Mouse (Mus musculus) CH12.LX (cell line): ENCODE data around the gene Tgfbr3l. TPM values are rescaled to one million over a fixed set of nuclear protein-coding genes. Genes with fewer than 3 reads are reported as not detected.

Experiments used
- DNase-seq: peaks from one replicate; pipeline ENCODE4 v3.0.0-alpha.2; 2013; ENCODE audit errors: extremely low read depth
- H3K27ac ChIP-seq: 2 replicates; pipeline ENCODE4 v1.5.1; 2012; ENCODE audit warnings: low read depth, mild to moderate bottlenecking, control low read depth, moderate library complexity; ENCODE audit not compliant: insufficient read depth
- H3K27me3 ChIP-seq: replicated peaks from 2 replicates; pipeline ENCODE3; 2012; ENCODE audit warnings: inconsistent platforms
- H3K36me3 ChIP-seq, 2 experiments: replicated peaks in 1 of 2; 2 replicates each; pipeline versions ENCODE3 to v1.6.1; 2012; ENCODE audit warnings: inconsistent platforms in 1 of 2, low read length in 1 of 2, mild to moderate bottlenecking in 1 of 2, mixed read lengths in 1 of 2, moderate library complexity in 1 of 2; ENCODE audit not compliant: control insufficient read depth in 1 of 2, insufficient read depth in 1 of 2
- H3K4me1 ChIP-seq, 2 experiments: 2 replicates each; pipeline ENCODE4 v1.6.1; 2012; ENCODE audit warnings: inconsistent platforms in 1 of 2, moderate library complexity in 1 of 2; ENCODE audit not compliant: insufficient read depth in 2 of 2, control insufficient read depth in 1 of 2
- H3K4me2 ChIP-seq: 2 replicates; pipeline ENCODE4 v1.6.1; 2012; ENCODE audit warnings: low read depth, mild to moderate bottlenecking, control low read depth; ENCODE audit not compliant: poor library complexity, insufficient read depth, severe bottlenecking
- H3K4me3 ChIP-seq, 3 experiments: fragments of 150-350 bp in 1 of 3; sonication (generic) in 1 of 3; replicated peaks in 1 of 3; 2 replicates each; pipeline versions ENCODE3 to v1.5.1; 2011 to 2012; ENCODE audit warnings: low read depth in 2 of 3, low read length in 2 of 3, mild to moderate bottlenecking in 2 of 3, moderate library complexity in 2 of 3, control low read depth in 1 of 3, improper control_type of control experiment in 1 of 3, inconsistent platforms in 1 of 3, mixed read lengths in 1 of 3; ENCODE audit not compliant: poor library complexity in 1 of 3
- H3K79me2 ChIP-seq: replicated peaks from 2 replicates; pipeline ENCODE4 v1.6.1; 2012; ENCODE audit warnings: mild to moderate bottlenecking, moderate library complexity; ENCODE audit not compliant: control insufficient read depth, poor library complexity, insufficient read depth, severe bottlenecking; ENCODE audit errors: extremely low read depth
- H3K9ac ChIP-seq: 2 replicates; pipeline ENCODE4 v1.6.1; 2012; ENCODE audit warnings: low read depth, mild to moderate bottlenecking, control low read depth, moderate library complexity; ENCODE audit not compliant: insufficient read depth
- H3K9me3 ChIP-seq: replicated peaks from 2 replicates; pipeline ENCODE3; 2012; ENCODE audit warnings: low read length, inconsistent platforms, mixed read lengths
- BHLHE40 ChIP-seq: IDR thresholded peaks from 2 replicates; pipeline ENCODE4 v1.6.1; 2011; ENCODE audit warnings: mild to moderate bottlenecking, low read depth, low read length, improper control_type of control experiment
- CHD1 ChIP-seq: IDR thresholded peaks from 2 replicates; pipeline ENCODE4 v1.6.1; 2012; ENCODE audit warnings: low read depth, low read length, improper control_type of control experiment, inconsistent platforms
- CHD2 ChIP-seq: IDR thresholded peaks from 2 replicates; pipeline ENCODE4 v1.6.1; 2011; ENCODE audit warnings: low read length, improper control_type of control experiment
- E2F4 ChIP-seq: IDR thresholded peaks from 2 replicates; pipeline ENCODE4 v1.6.1; 2011; ENCODE audit warnings: low read depth, low read length, improper control_type of control experiment; ENCODE audit not compliant: insufficient replicate concordance
- ELF1 ChIP-seq: IDR thresholded peaks from 2 replicates; pipeline ENCODE4 v1.6.1; 2014; ENCODE audit warnings: low read depth, mild to moderate bottlenecking, inconsistent platforms, low read length, improper control_type of control experiment
- EP300 ChIP-seq: IDR thresholded peaks from 2 replicates; pipeline ENCODE4 v1.6.1; 2011; ENCODE audit warnings: low read length, improper control_type of control experiment
- HCFC1 ChIP-seq: IDR thresholded peaks from 2 replicates; pipeline ENCODE4 v1.6.1; 2012; ENCODE audit warnings: low read depth, mild to moderate bottlenecking, inconsistent platforms, low read length, improper control_type of control experiment
- JUN ChIP-seq: IDR thresholded peaks from 2 replicates; pipeline ENCODE4 v1.6.1; 2011; ENCODE audit warnings: low read depth, mild to moderate bottlenecking, low read length, improper control_type of control experiment, moderate library complexity; ENCODE audit not compliant: insufficient read depth
- JUND ChIP-seq: conservative IDR thresholded peaks from 2 replicates; pipeline ENCODE4 v1.6.1; 2011; ENCODE audit warnings: low read depth, low read length, improper control_type of control experiment
- KAT2A ChIP-seq: IDR thresholded peaks from 2 replicates; pipeline ENCODE4 v1.6.1; 2012; ENCODE audit warnings: low read length, improper control_type of control experiment, inconsistent platforms; ENCODE audit not compliant: insufficient replicate concordance
- MAFK ChIP-seq: IDR thresholded peaks from 2 replicates; pipeline ENCODE4 v1.6.1; 2011; ENCODE audit warnings: low read length, improper control_type of control experiment; ENCODE audit not compliant: insufficient replicate concordance
- MAX ChIP-seq: IDR thresholded peaks from 2 replicates; pipeline ENCODE4 v1.6.1; 2011; ENCODE audit warnings: low read length, improper control_type of control experiment
- MAZ ChIP-seq: IDR thresholded peaks from 2 replicates; pipeline ENCODE4 v1.6.1; 2012; ENCODE audit warnings: low read depth, mild to moderate bottlenecking, inconsistent platforms, low read length, improper control_type of control experiment, moderate library complexity
- MYC ChIP-seq: IDR thresholded peaks from 2 replicates; pipeline ENCODE4 v1.6.1; 2011; ENCODE audit warnings: low read depth, mild to moderate bottlenecking, improper control_type of control experiment, low read length
- NELFE ChIP-seq: IDR thresholded peaks from 2 replicates; pipeline ENCODE4 v1.6.1; 2011; ENCODE audit warnings: low read depth, low read length, improper control_type of control experiment
- NRF1 ChIP-seq: IDR thresholded peaks from 2 replicates; pipeline ENCODE4 v1.6.1; 2014; ENCODE audit warnings: low read depth, mild to moderate bottlenecking, inconsistent platforms, low read length, improper control_type of control experiment, moderate library complexity
- PAX5 ChIP-seq: IDR thresholded peaks from 2 replicates; pipeline ENCODE4 v1.6.1; 2012; ENCODE audit warnings: low read length, inconsistent platforms, mixed read lengths
- POLR2A ChIP-seq: IDR thresholded peaks from 2 replicates; pipeline ENCODE4 v1.6.1; 2011; ENCODE audit warnings: low read depth, mild to moderate bottlenecking, improper control_type of control experiment, low read length
- RAD21 ChIP-seq: IDR thresholded peaks from 2 replicates; pipeline ENCODE4 v1.6.1; 2011; ENCODE audit warnings: low read depth, mild to moderate bottlenecking, low read length, improper control_type of control experiment, moderate library complexity
- RCOR1 ChIP-seq: conservative IDR thresholded peaks from 2 replicates; pipeline ENCODE4 v1.6.1; 2012; ENCODE audit warnings: low read depth, mild to moderate bottlenecking, inconsistent platforms, low read length, improper control_type of control experiment
- SIN3A ChIP-seq: IDR thresholded peaks from 2 replicates; pipeline ENCODE4 v1.6.1; 2012; ENCODE audit warnings: low read length, improper control_type of control experiment, inconsistent platforms
- SMC3 ChIP-seq: IDR thresholded peaks from 2 replicates; pipeline ENCODE4 v1.6.1; 2011; ENCODE audit warnings: low read depth, low read length, improper control_type of control experiment
- TBP ChIP-seq: conservative IDR thresholded peaks from 2 replicates; pipeline ENCODE4 v1.6.1; 2011; ENCODE audit warnings: low read depth, low read length, improper control_type of control experiment
- TCF12 ChIP-seq: IDR thresholded peaks from 2 replicates; pipeline ENCODE4 v1.6.1; 2014; ENCODE audit warnings: low read depth, mild to moderate bottlenecking, inconsistent platforms, low read length, improper control_type of control experiment
- UBTF ChIP-seq: IDR thresholded peaks from 2 replicates; pipeline ENCODE4 v1.6.1; 2012; ENCODE audit warnings: low read depth, mild to moderate bottlenecking, inconsistent platforms, low read length, improper control_type of control experiment, moderate library complexity
- USF1 ChIP-seq: IDR thresholded peaks from 2 replicates; pipeline ENCODE4 v1.6.1; 2014; ENCODE audit warnings: low read depth, mild to moderate bottlenecking, inconsistent platforms, low read length, improper control_type of control experiment
- USF2 ChIP-seq: conservative IDR thresholded peaks from 2 replicates; pipeline ENCODE4 v1.6.1; 2011; ENCODE audit warnings: low read depth, low read length, improper control_type of control experiment
- ZKSCAN1 ChIP-seq: IDR thresholded peaks from 2 replicates; pipeline ENCODE4 v1.6.1; 2012; ENCODE audit warnings: low read depth, inconsistent platforms, low read length, improper control_type of control experiment, borderline replicate concordance
- ZNF384 ChIP-seq: IDR thresholded peaks from 2 replicates; pipeline ENCODE4 v1.6.1; 2012; ENCODE audit warnings: low read depth, low read length, improper control_type of control experiment, inconsistent platforms
- dilution Hi-C: fragments of 300-500 bp; cut with MboI; formaldehyde crosslinking; loops from 2 replicates; pipeline ENCODE4 v1.14.3; 2020; ENCODE audit warnings: low sequenced_read_pairs; ENCODE audit not compliant: extremely low pct_unique_long_range_greater_than_20kb, extremely low pct_ligation_motif_present
- in situ Hi-C: fragments of 300-500 bp; cut with MboI; formaldehyde crosslinking; loops from 3 replicates; pipeline ENCODE4 v1.14.3; 2019; ENCODE audit warnings: low sequenced_read_pairs, low pct_ligation_motif_present, low pct_unique_long_range_greater_than_20kb, mixed read lengths
- polyA plus RNA-seq: library from polyadenylated mRNA; unstranded; fragments of >175 nt; gene quantifications from 2 replicates; pipeline ENCODE4 v1.2.1, GENCODE M21; 2012; ENCODE audit warnings: low read depth; ENCODE audit not compliant: insufficient read length
- total RNA-seq, 2 experiments: library from RNA; depleted of rRNA; stranded (reverse); fragments of 300-350 nt in 1 of 2; fragments of >200 nt in 1 of 2; gene quantifications; 2 replicates each; pipeline ENCODE4 v1.2.3; 2012 to 2014

The Tgfbr3l gene
- total and polyA plus RNA-seq, 3 experiments: 2.0 to 13.3 (median 4.5) TPM

- Histone ChIP-seq H3K4me3 (peak overlapping the region; percentile 39 to 68 (median 64)), H3K4me2 (peak overlapping the region; percentile 71), H3K9me3 (no peaks in the 10 kb centered on the region), H3K9ac (peak overlapping the region; percentile 76), H3K79me2 (no peaks in the 10 kb centered on the region), H3K36me3 (peaks cover 40 to 71% of the 10 kb centered on the region in 2 experiments), H3K4me1 (peaks cover 7 to 14% of the 10 kb centered on the region in 2 experiments), H3K27ac (no peak overlapping the region), H3K27me3 (no peaks in the 10 kb centered on the region)
- DNase-seq: no peak
- dilution Hi-C loops (no loop called here), in situ Hi-C loops (loop anchor here (10.0 kb wide), 1 partner anchor 63 kb away; no protein-coding TSS in a partner anchor)
- TF ChIP-seq PAX5: no peak
Measured at GRCm38 (mm10) chr8:4252116-4252760, 4.2 kb downstream of the Tgfbr3l start.

DNA sequence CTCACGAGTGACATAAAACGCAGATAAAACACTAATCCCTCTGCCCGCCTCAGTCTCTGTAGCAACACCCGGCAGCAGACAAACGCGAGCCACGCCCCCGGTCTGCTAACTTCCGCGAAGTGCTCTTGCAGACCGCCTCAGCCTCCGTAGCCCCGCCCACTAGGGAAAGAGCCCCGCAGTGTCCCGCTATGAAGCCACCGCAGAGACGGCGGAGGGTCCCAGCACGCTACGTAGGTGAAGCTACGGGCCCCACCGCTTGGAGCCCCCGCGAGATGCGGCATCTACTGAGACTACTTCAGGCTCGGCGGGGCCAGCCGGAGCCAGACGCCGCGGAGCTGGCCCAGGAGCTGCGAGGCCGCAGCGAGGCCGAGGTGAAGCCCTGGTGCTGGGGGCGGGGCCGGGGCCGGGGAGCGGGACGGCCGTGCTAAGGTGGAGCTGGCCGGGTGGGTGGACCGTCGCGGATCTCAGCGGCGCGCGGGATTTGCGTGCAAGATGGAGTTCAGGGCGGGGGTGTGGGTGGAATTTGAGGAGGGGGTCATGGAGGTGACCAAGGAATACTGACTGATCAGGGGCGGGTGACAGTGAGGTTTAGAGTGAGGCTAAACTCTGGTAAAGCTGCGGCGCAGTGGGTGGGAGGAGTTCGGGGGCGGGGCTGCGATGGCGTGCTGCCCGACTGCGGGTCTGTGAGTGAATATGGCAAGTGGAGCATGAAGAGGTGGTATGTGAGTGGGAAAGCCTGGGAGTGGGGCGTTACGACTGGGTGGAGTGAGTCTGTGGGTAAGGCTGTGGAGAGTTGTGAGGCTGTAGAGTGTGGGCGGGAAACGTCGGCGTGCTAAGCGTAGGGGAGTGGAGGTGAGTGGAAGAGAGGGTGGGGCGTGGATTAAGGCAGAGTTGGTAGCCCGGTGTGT, 5.2 kb downstream of the Tgfbr3l start, which contains the start of gene Snapc2:
Snapc2 (plus strand) TSS at position 147 of the 908 bp plus-strand sequence.
- Histone ChIP-seq H3K36me3 (peaks cover 45 to 71% of the 10 kb centered on the region in 2 experiments), H3K27me3 (no peaks in the 10 kb centered on the region), H3K27ac (no peak within 1 kb of the TSS), H3K9ac (peak within 1 kb of the TSS; percentile 76), H3K4me3 (peak within 1 kb of the TSS; percentile 64 to 68 (median 67)), H3K9me3 (no peaks in the 10 kb centered on the region), H3K4me1 (peaks cover 7 to 14% of the 10 kb centered on the region in 2 experiments), H3K4me2 (peak within 1 kb of the TSS; percentile 82), H3K79me2 (no peaks in the 10 kb centered on the region)
- in situ Hi-C loops (loop anchor here (10.0 kb wide), 1 partner anchor 62 kb away; no protein-coding TSS in a partner anchor), dilution Hi-C loops (no loop called here)
- peak; percentile 96 for DNase-seq
- TF ChIP-seq NRF1 (peak; percentile 29; the same call in 1 of the 2 replicates), UBTF (0 out of 2 replicates have a peak, but pooled peaks have one; percentile 59), MAZ (peak; percentile 80), EP300 (no peak), SMC3 (no peak), ELF1 (peak; percentile 94), ZKSCAN1 (no peak), BHLHE40 (0 out of 2 replicates have a peak, but pooled peaks have one; percentile 21), NELFE (peak; percentile 73), MYC (no peak), USF1 (no peak), E2F4 (no peak), CHD1 (no peak), RAD21 (no peak), MAFK (no peak), SIN3A (peak; percentile 90), MAX (peak; percentile 73; the same call in 1 of the 2 replicates), RCOR1 (0 out of 2 replicates have a peak, but pooled peaks have one; percentile 14), JUN (no peak), POLR2A (peak; percentile 75), KAT2A (peak; percentile 83; the same call in 1 of the 2 replicates), CHD2 (peak; percentile 43; the same call in 1 of the 2 replicates), JUND (no peak), ZNF384 (no peak), USF2 (no peak), TCF12 (peak; percentile 81), HCFC1 (peak; percentile 90), TBP (0 out of 2 replicates have a peak, but pooled peaks have one; percentile 17), PAX5 (no peak)
